Mouse (Mus musculus) kidney, embryonic 14.5 days (tissue): ENCODE results near the gene Procr. TPM values are rescaled to one million over a fixed set of nuclear protein-coding genes. Genes with fewer than 3 reads are reported as not detected.

ENCODE experiments used
- ATAC-seq: fragments of 200-750 bp; cut with Nextera tagmentation; 2 replicates; pipeline ENCODE4 v1.8.0; 2017; ENCODE audit warnings: moderate number of reproducible peaks, mild to moderate bottlenecking, moderate TSS enrichment, moderate library complexity; ENCODE audit not compliant: low FRiP score, low TSS enrichment
- H3K27ac ChIP-seq: fragments of 300-500 bp; sonication (generic); 2 replicates; pipeline ENCODE4 v1.5.1; 2014; ENCODE audit warnings: low read depth, mild to moderate bottlenecking, low read length, moderate library complexity, mixed read lengths
- H3K27me3 ChIP-seq: fragments of 300-500 bp; sonication (generic); 2 replicates; pipeline ENCODE4 v1.6.1; 2014; ENCODE audit warnings: mild to moderate bottlenecking, low read length; ENCODE audit not compliant: control insufficient read depth, insufficient read depth
- H3K36me3 ChIP-seq: fragments of 300-500 bp; sonication (generic); 2 replicates; pipeline ENCODE4 v1.6.1; 2014; ENCODE audit warnings: low read length, mixed read lengths; ENCODE audit not compliant: control insufficient read depth, insufficient read depth
- H3K4me1 ChIP-seq: fragments of 300-500 bp; sonication (generic); 2 replicates; pipeline ENCODE4 v1.6.1; 2014; ENCODE audit warnings: low read length, mixed read lengths; ENCODE audit not compliant: control insufficient read depth, insufficient read depth
- H3K4me2 ChIP-seq: fragments of 300-500 bp; sonication (generic); replicated peaks from 2 replicates; pipeline ENCODE4 v1.6.1; 2014; ENCODE audit warnings: low read depth, mild to moderate bottlenecking, low read length
- H3K4me3 ChIP-seq: fragments of 300-500 bp; sonication (generic); 2 replicates; pipeline ENCODE4 v1.5.1; 2014; ENCODE audit warnings: mild to moderate bottlenecking, low read length
- H3K9ac ChIP-seq: fragments of 300-500 bp; sonication (generic); 2 replicates; pipeline ENCODE4 v1.6.1; 2014; ENCODE audit warnings: low read depth, mild to moderate bottlenecking, low read length, moderate library complexity
- H3K9me3 ChIP-seq: fragments of 300-500 bp; sonication (generic); 2 replicates; pipeline ENCODE4 v1.6.1; 2016; ENCODE audit warnings: low read length; ENCODE audit not compliant: control insufficient read depth
- WGBS: fragments of 180-500 bp; shearing (Covaris S2); extraction: QIAGEN DNeasy Blood & Tissue Kit; methylation state at CpG from one replicate; pipeline ENCODE4 v1.1.7; 2014; 5-methylcytosine and 5-hydroxymethylcytosine counted together
- polyA plus RNA-seq: library from polyadenylated mRNA; unstranded; fragments of >200 nt; fragmentation: Nextera tagmentation; extraction: Ambion mirVana; gene quantifications from 2 replicates; pipeline ENCODE4 v1.2.1, GENCODE M21; 2014

Procr gene
- polyA plus RNA-seq, 1 experiment from 2014 or later = 7.7 TPM

GRCm38 (mm10) chr2:155784534-155784933 lies 33.6 kb downstream of the Procr start:
- no peaks in the 10 kb centered on the region for H3K27me3 ChIP-seq
- no peaks in the 10 kb centered on the region for H3K36me3 ChIP-seq
- 82% methylated on average over 6 of the region's 6 CpGs for WGBS
- no peaks in the 10 kb centered on the region for H3K9me3 ChIP-seq
- H3K4me2 ChIP-seq = no peak overlapping the region
- no peak overlapping the region for H3K4me3 ChIP-seq
- ATAC-seq = no peak
- H3K27ac ChIP-seq = no peak overlapping the region
- H3K4me1 ChIP-seq = no peaks in the 10 kb centered on the region
- H3K9ac ChIP-seq = no peak overlapping the region

GRCm38 (mm10) chr2:155786905-155787304 lies 36.0 kb downstream of the Procr start:
- H3K36me3 ChIP-seq = no peaks in the 10 kb centered on the region
- no peak overlapping the region for H3K27ac ChIP-seq
- no peak overlapping the region for H3K4me3 ChIP-seq
- no peak overlapping the region for H3K4me2 ChIP-seq
- ATAC-seq = no peak
- H3K4me1 ChIP-seq = no peaks in the 10 kb centered on the region
- no peaks in the 10 kb centered on the region for H3K27me3 ChIP-seq
- 72% methylated on average over 5 of the region's 5 CpGs for WGBS
- H3K9ac ChIP-seq = no peak overlapping the region
- H3K9me3 ChIP-seq = no peaks in the 10 kb centered on the region

GRCm38 (mm10) chr2:155787949-155788931 lies 37.3 kb downstream of the Procr start:
- ATAC-seq = no peak
- WGBS = 58% methylated on average over 18 of the region's 18 CpGs
- H3K4me1 ChIP-seq = no peaks in the 10 kb centered on the region
- H3K4me3 ChIP-seq = no peak overlapping the region
- no peaks in the 10 kb centered on the region for H3K36me3 ChIP-seq
- no peak overlapping the region for H3K27ac ChIP-seq
- H3K27me3 ChIP-seq = no peaks in the 10 kb centered on the region
- H3K9me3 ChIP-seq = no peaks in the 10 kb centered on the region
- no peak overlapping the region for H3K9ac ChIP-seq
- no peak overlapping the region for H3K4me2 ChIP-seq

DNA sequence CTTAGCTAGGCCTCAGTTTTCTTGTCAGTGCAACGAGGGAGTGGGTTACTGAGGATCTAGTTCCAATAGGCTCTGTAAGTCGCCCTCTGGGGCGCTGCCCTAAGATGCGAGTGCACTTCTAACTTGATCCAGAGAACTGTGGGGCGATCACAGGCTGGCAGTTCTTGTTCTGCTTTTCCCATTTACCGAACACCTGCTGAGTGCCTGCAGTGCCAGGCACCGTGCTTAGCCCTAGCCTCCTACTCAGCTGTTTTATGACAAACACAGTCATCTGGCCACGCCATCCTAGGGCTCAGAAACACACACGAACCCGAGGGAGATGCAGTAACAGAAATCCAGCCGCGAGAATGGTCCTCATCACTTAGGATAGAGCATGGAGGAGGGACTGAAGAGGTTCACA lies 42.0 kb downstream of the Procr start:
- 34% methylated on average over 12 of the region's 12 CpGs for WGBS
- Histone ChIP-seq H3K27ac (no peak overlapping the region), H3K9me3 (no peaks in the 10 kb centered on the region), H3K9ac (no peak overlapping the region), H3K4me2 (no peak overlapping the region), H3K36me3 (no peaks in the 10 kb centered on the region), H3K27me3 (no peaks in the 10 kb centered on the region), H3K4me1 (no peaks in the 10 kb centered on the region), H3K4me3 (no peak overlapping the region)
- no peak for ATAC-seq

- Histone ChIP-seq H3K4me1 (no peaks in the 10 kb centered on the region), H3K9ac (no peak overlapping the region), H3K27me3 (no peaks in the 10 kb centered on the region), H3K27ac (no peak overlapping the region), H3K4me3 (no peak overlapping the region), H3K9me3 (no peaks in the 10 kb centered on the region), H3K36me3 (no peaks in the 10 kb centered on the region), H3K4me2 (no peak overlapping the region)
- ATAC-seq = no peak
- WGBS = 89% methylated on average over 12 of the region's 12 CpGs
These were observed 43.9 kb downstream of the Procr start for GRCm38 (mm10) chr2:155794674-155795445.

- Histone ChIP-seq H3K4me1 (no peaks in the 10 kb centered on the region), H3K9ac (no peak overlapping the region), H3K27ac (no peak overlapping the region), H3K9me3 (no peaks in the 10 kb centered on the region; the same call in 1 of the 2 replicates), H3K27me3 (no peaks in the 10 kb centered on the region), H3K4me3 (no peak overlapping the region), H3K36me3 (no peaks in the 10 kb centered on the region), H3K4me2 (no peak overlapping the region)
- ATAC-seq = no peak
- 64% methylated on average over 3 of the region's 3 CpGs for WGBS
These were observed 47.7 kb downstream of the Procr start for GRCm38 (mm10) chr2:155798613-155799012.

DNA sequence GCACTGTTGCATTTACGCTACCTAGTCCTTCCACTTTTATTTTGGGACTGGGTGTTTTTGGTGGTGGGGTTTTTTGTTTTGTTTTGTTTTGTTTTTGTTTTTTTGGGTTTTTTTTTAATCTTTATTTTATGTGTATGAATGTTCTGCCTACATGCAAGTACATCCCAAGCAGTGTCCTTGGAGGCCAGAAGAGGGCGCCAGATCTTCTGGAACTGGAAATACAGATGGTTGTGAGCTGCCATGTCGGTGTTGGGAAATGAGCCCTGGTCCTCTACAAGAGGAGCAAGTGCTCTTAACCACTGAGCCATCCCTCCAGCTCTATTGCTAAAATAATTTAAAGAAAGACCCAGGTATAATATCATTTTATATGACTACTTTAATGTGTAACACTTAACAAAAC lies 51.8 kb downstream of the Procr start:
- Histone ChIP-seq H3K27me3 (no peaks in the 10 kb centered on the region), H3K4me3 (no peak overlapping the region), H3K9me3 (no peaks in the 10 kb centered on the region; the same call in 1 of the 2 replicates), H3K9ac (no peak overlapping the region), H3K4me2 (no peak overlapping the region), H3K4me1 (no peaks in the 10 kb centered on the region), H3K36me3 (no peaks in the 10 kb centered on the region), H3K27ac (no peak overlapping the region)
- ATAC-seq = no peak
- 60% methylated on average over 3 of the region's 3 CpGs for WGBS

- no peak overlapping the region for H3K27ac ChIP-seq
- 65% methylated on average over 5 of the region's 5 CpGs for WGBS
- H3K9me3 ChIP-seq = no peaks in the 10 kb centered on the region; the same call in 1 of the 2 replicates
- no peak overlapping the region for H3K9ac ChIP-seq
- H3K36me3 ChIP-seq = no peaks in the 10 kb centered on the region
- no peak for ATAC-seq
- no peaks in the 10 kb centered on the region for H3K27me3 ChIP-seq
- no peak overlapping the region for H3K4me2 ChIP-seq
- H3K4me1 ChIP-seq = no peaks in the 10 kb centered on the region
- no peak overlapping the region for H3K4me3 ChIP-seq
These were observed 53.1 kb downstream of the Procr start for GRCm38 (mm10) chr2:155804053-155804452.
